Comparison of ENCODE assay signal across 23 mouse cellular contexts in genomic region chr3:69900335-69900734, GRCm38 (mm10). TPM values are rescaled to one million over a fixed set of nuclear protein-coding genes. Genes with fewer than 3 reads are reported as not detected.
"Had no signal": no experiment of that assay in that cellular context is flagged by ENCODE, and none has a peak within 500 bp of the region (broad histone marks: within the 10 kb centered on the region; RNA-seq: fewer than 3 reads in every experiment).

No protein-coding gene starts in this region.

- H3K4me3 ChIP-seq: intestine, embryonic 15.5 days; kidney, embryonic 15.5 days; left cerebral cortex, adult 2 months; limb, embryonic 12.5 days; liver, embryonic 12.5 days; liver, embryonic 15.5 days; midbrain, embryonic 15.5 days; neural tube, embryonic 12.5 days; neural tube, embryonic 15.5 days; stomach, embryonic 15.5 days had no signal

- ATAC-seq: intestine, embryonic 15.5 days; liver, embryonic 12.5 days; midbrain, embryonic 15.5 days had no signal

- H3K4me2 ChIP-seq: intestine, embryonic 15.5 days; kidney, embryonic 15.5 days; limb, embryonic 12.5 days; liver, embryonic 12.5 days; liver, embryonic 15.5 days; midbrain, embryonic 11.5 days; midbrain, embryonic 15.5 days; neural tube, embryonic 12.5 days; neural tube, embryonic 15.5 days; stomach, embryonic 15.5 days had no signal

- H3K4me1 ChIP-seq: intestine, embryonic 15.5 days; liver, embryonic 12.5 days; liver, embryonic 15.5 days; midbrain, embryonic 15.5 days; neural tube, embryonic 12.5 days; neural tube, embryonic 15.5 days had no signal

- H3K9me3 ChIP-seq: intestine, embryonic 15.5 days; kidney, embryonic 15.5 days; limb, embryonic 12.5 days; liver, embryonic 12.5 days; liver, embryonic 15.5 days; midbrain, embryonic 15.5 days; neural tube, embryonic 12.5 days; neural tube, embryonic 15.5 days; stomach, embryonic 15.5 days had no signal

- H3K9ac ChIP-seq: intestine, embryonic 15.5 days; kidney, embryonic 15.5 days; limb, embryonic 12.5 days; liver, embryonic 12.5 days; liver, embryonic 15.5 days; midbrain, embryonic 15.5 days; neural tube, embryonic 12.5 days; neural tube, embryonic 15.5 days; stomach, embryonic 15.5 days had no signal

- DNase-seq: kidney, adult 11 months; kidney, adult 8-10 months; kidney, postnatal 10 days; kidney, postnatal 36 days; layer of hippocampus, postnatal 36 days; liver; right cerebral cortex, adult 18-20 months; right cerebral cortex, postnatal 25 days; spleen, adult 18-20 months; thymus, postnatal 25 days had no signal

- H3K27me3 ChIP-seq: intestine, embryonic 15.5 days; kidney, embryonic 15.5 days; limb, embryonic 12.5 days; liver, embryonic 12.5 days; liver, embryonic 15.5 days; midbrain, embryonic 15.5 days; neural tube, embryonic 12.5 days; neural tube, embryonic 15.5 days; stomach, embryonic 15.5 days had no signal

- H3K27ac ChIP-seq: intestine, embryonic 15.5 days; kidney, embryonic 15.5 days; left cerebral cortex, adult 2 months; limb, embryonic 12.5 days; liver, embryonic 12.5 days; liver, embryonic 15.5 days; midbrain, embryonic 15.5 days; neural tube, embryonic 12.5 days; neural tube, embryonic 15.5 days; stomach, embryonic 15.5 days had no signal

- H3K36me3 ChIP-seq: intestine, embryonic 15.5 days; kidney, embryonic 15.5 days; limb, embryonic 12.5 days; liver, embryonic 12.5 days; liver, embryonic 15.5 days; midbrain, embryonic 15.5 days; neural tube, embryonic 12.5 days; neural tube, embryonic 15.5 days; stomach, embryonic 15.5 days had no signal

RNA-seq across cellular contexts. Expression of gene Sptssb, which starts 40.6 kb away (rescaled TPM):
- total RNA-seq: megakaryocyte progenitor cell, adult 5-6 weeks; megakaryocyte-erythroid progenitor cell, adult 5-6 weeks had no signal
- polyA plus RNA-seq: limb, embryonic 12.5 days had no signal
